Mouse (Mus musculus) central nervous system, embryonic 18 days (tissue): Measurements from ENCODE around the gene Tm9sf2. TPM values are rescaled to one million over a fixed set of nuclear protein-coding genes. Genes with fewer than 3 reads are reported as not detected.

Experiments used
- polyA plus RNA-seq: library from polyadenylated mRNA; depleted of rRNA; stranded (reverse); fragments of >200 nt; gene quantifications from 2 replicates; pipeline ENCODE4 v1.2.3, GENCODE M21; 2012; rRNA removed

Gene Tm9sf2
- polyA plus RNA-seq, result 62.2 and 70.9 TPM in 2 replicates

GRCm38 (mm10) chr14:122106822-122107468, at the start of gene Tm9sf2:
Gene Tm9sf2, plus strand, starts transcription at chr14:122107038.

DNA sequence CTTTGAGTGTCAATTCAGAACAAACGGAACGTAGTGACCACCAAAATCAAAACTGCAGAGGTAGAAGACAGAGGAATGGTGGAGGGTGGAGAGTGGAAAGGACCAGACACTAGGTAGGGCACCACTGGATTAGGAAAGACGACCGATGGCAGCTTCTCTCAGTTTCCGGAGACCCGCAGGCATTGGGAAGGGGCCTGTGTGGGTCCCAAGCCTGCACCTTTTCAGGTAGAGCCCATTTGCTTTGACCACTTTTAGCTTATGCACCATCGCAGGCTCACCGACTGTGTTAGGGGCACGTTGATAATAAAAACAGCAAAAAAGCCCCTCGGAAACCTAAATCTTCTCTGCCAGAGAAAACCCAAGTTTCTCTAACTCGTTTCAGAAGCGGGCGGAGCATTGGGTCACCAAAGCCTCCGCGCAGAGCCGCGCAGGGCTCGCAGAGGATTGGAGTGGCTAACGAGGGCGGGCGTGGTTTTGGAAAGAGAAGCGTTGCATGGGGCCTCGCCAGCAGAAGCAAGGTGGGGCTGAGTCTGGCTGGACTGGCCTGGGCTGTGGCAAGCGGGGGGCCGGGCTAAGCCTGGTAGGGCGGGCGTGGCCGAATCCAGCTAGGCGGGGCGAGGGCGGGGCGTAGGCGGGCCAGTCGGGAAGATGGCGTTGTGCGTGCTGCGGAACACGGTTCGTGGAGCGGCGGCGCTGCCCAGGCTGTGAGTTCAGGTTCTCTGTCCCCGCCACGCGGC, 74.4 kb downstream of the Tm9sf2 start, which contains the start of gene Clybl:
Gene Clybl, plus strand, starts transcription at position 627 of the 737 bp plus-strand sequence.

Other genes with a start within 250 kb of the Tm9sf2 start
- gene Ubac2, start 228.4 kb upstream of the Tm9sf2 start, polyA plus RNA-seq, result 30.2 TPM in 2 replicates
- not detected in 2 replicates for gene Gpr18, start 191.3 kb upstream of the Tm9sf2 start, polyA plus RNA-seq
- gene Gpr183, start 141.8 kb upstream of the Tm9sf2 start, polyA plus RNA-seq, result 0.51 and 0.61 TPM in 2 replicates
- 0.09 and 0.21 TPM in 2 replicates for gene Timm8a2, start 72.4 kb upstream of the Tm9sf2 start, polyA plus RNA-seq
- gene Clybl, start 74.7 kb downstream of the Tm9sf2 start, polyA plus RNA-seq, result 9.0 and 13.7 TPM in 2 replicates